Mouse (Mus musculus) lung, postnatal 0 days (tissue): Measurements from ENCODE around the gene Chml. TPM values are rescaled to one million over a fixed set of nuclear protein-coding genes. Genes with fewer than 3 reads are reported as not detected.

Experiments
- ATAC-seq: fragments of 200-750 bp; cut with Nextera tagmentation; 2 replicates; pipeline ENCODE4 v1.8.0; 2017; ENCODE audit warnings: moderate library complexity
- DNase-seq: peaks from one replicate; pipeline ENCODE4 v3.0.0-alpha.2; 2016; ENCODE audit warnings: low spot score
- H3K27ac ChIP-seq: fragments of 300-500 bp; sonication (generic); 2 replicates; pipeline ENCODE4 v1.5.1; 2014; ENCODE audit warnings: antibody characterized with exemption, mild to moderate bottlenecking, low read length, mixed read lengths
- H3K27me3 ChIP-seq: fragments of 300-500 bp; sonication (generic); replicated peaks from 2 replicates; pipeline ENCODE4 v1.6.1; 2014; ENCODE audit warnings: low read length, mixed read lengths; ENCODE audit not compliant: insufficient read depth
- H3K36me3 ChIP-seq: fragments of 300-500 bp; sonication (generic); 2 replicates; pipeline ENCODE4 v1.6.1; 2014; ENCODE audit warnings: low read length, mixed read lengths; ENCODE audit not compliant: insufficient read depth
- H3K4me1 ChIP-seq: fragments of 300-500 bp; sonication (generic); 2 replicates; pipeline ENCODE4 v1.6.1; 2014; ENCODE audit warnings: antibody characterized with exemption, low read depth, low read length, mixed read lengths; ENCODE audit not compliant: insufficient read depth
- H3K4me2 ChIP-seq: fragments of 300-500 bp; sonication (generic); replicated peaks from 2 replicates; pipeline ENCODE4 v1.6.1; 2014; ENCODE audit warnings: low read depth, mild to moderate bottlenecking, low read length, moderate library complexity, mixed read lengths
- H3K4me3 ChIP-seq: fragments of 300-500 bp; sonication (generic); 2 replicates; pipeline ENCODE4 v1.5.1; 2014; ENCODE audit warnings: low read depth, low read length
- H3K9ac ChIP-seq: fragments of 300-500 bp; sonication (generic); replicated peaks from 2 replicates; pipeline ENCODE4 v1.6.1; 2014; ENCODE audit warnings: low read depth, mild to moderate bottlenecking
- H3K9me3 ChIP-seq: fragments of 300-500 bp; sonication (generic); 2 replicates; pipeline ENCODE4 v1.6.1; 2016; ENCODE audit warnings: low read length, mixed read lengths
- CTCF ChIP-seq: IDR thresholded peaks from 2 replicates; pipeline ENCODE4 v1.5.1; 2016; ENCODE audit warnings: antibody characterized with exemption, mild to moderate bottlenecking
- EP300 ChIP-seq: IDR thresholded peaks from 2 replicates; pipeline ENCODE4 v1.6.1; 2016; ENCODE audit warnings: antibody characterized with exemption, mild to moderate bottlenecking, control low read depth
- WGBS: fragments of 180-500 bp; shearing (Covaris S2); extraction: QIAGEN DNeasy Blood & Tissue Kit; methylation state at CpG from one replicate; pipeline ENCODE4 v1.1.7; 2014; 5-methylcytosine and 5-hydroxymethylcytosine counted together
- polyA plus RNA-seq: library from polyadenylated mRNA; unstranded; fragments of >200 nt; fragmentation: Nextera tagmentation; extraction: Ambion mirVana; gene quantifications from 2 replicates; pipeline ENCODE4 v1.2.1, GENCODE M21; 2015

The Chml gene
- polyA plus RNA-seq, 1 experiment from 2014 or later, result 1.2 TPM

GRCm38 (mm10) chr1:175670042-175670441 lies 22.7 kb downstream of the Chml start:
- Histone ChIP-seq H3K27ac (no peak overlapping the region), H3K4me3 (no peak overlapping the region), H3K36me3 (no peaks in the 10 kb centered on the region), H3K9ac (no peak overlapping the region), H3K4me2 (no peak overlapping the region), H3K4me1 (no peaks in the 10 kb centered on the region), H3K27me3 (no peaks in the 10 kb centered on the region), H3K9me3 (no peaks in the 10 kb centered on the region)
- 83% methylated on average over 7 of the region's 7 CpGs for WGBS
- no peak for ATAC-seq
- DNase-seq, result no peak
- no peak for TF ChIP-seq CTCF
- no peak for TF ChIP-seq EP300

GRCm38 (mm10) chr1:175669456-175669855 lies 23.2 kb downstream of the Chml start:
- no peak overlapping the region for H3K4me2 ChIP-seq
- no peak overlapping the region for H3K9ac ChIP-seq
- no peaks in the 10 kb centered on the region for H3K27me3 ChIP-seq
- no peak for DNase-seq
- 87% methylated on average over 3 of the region's 3 CpGs for WGBS
- TF ChIP-seq CTCF, result no peak
- TF ChIP-seq EP300, result no peak
- H3K27ac ChIP-seq, result no peak overlapping the region
- no peaks in the 10 kb centered on the region for H3K4me1 ChIP-seq
- no peaks in the 10 kb centered on the region for H3K36me3 ChIP-seq
- H3K4me3 ChIP-seq, result no peak overlapping the region
- no peak for ATAC-seq
- H3K9me3 ChIP-seq, result no peaks in the 10 kb centered on the region

- Histone ChIP-seq H3K4me3 (no peak overlapping the region), H3K4me1 (no peaks in the 10 kb centered on the region), H3K4me2 (no peak overlapping the region), H3K36me3 (no peaks in the 10 kb centered on the region), H3K9ac (no peak overlapping the region), H3K9me3 (no peaks in the 10 kb centered on the region), H3K27me3 (no peaks in the 10 kb centered on the region), H3K27ac (no peak overlapping the region)
- ATAC-seq (no peak; the same call in 1 of the 2 replicates), DNase-seq (peak; percentile 46)
- TF ChIP-seq EP300, result no peak
- TF ChIP-seq CTCF, result peak; percentile 74
- WGBS, result 66% methylated on average over 5 of the region's 5 CpGs
Measured at GRCm38 (mm10) chr1:175668666-175669405, 23.9 kb downstream of the Chml start.

DNA sequence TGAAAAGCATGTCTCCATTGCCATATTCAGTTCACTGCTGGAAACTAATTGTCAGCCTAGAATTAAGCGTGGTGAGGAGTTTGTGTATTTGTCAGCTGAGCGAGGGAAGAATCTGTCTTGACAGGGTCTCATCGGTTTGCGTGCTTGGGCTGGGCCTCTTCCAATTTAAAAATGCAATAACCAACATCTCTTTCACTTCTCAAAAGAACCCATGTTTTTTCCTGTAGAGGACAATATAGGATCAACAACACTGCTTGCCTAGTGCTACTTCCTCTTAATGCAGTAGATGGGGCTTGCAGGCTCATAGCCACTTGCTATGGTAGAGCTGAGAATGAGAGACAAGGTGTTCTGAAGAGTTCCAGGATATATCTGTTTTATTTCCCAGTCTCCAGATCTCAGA lies 32.8 kb downstream of the Chml start:
- Histone ChIP-seq H3K27ac (no peak overlapping the region), H3K4me2 (no peak overlapping the region), H3K9me3 (no peaks in the 10 kb centered on the region), H3K9ac (no peak overlapping the region), H3K4me1 (no peaks in the 10 kb centered on the region), H3K4me3 (no peak overlapping the region), H3K27me3 (no peaks in the 10 kb centered on the region), H3K36me3 (no peaks in the 10 kb centered on the region)
- ATAC-seq (no peak), DNase-seq (no peak)
- TF ChIP-seq EP300, result no peak
- TF ChIP-seq CTCF, result no peak
- 86% methylated on average over 4 of the region's 4 CpGs for WGBS

DNA sequence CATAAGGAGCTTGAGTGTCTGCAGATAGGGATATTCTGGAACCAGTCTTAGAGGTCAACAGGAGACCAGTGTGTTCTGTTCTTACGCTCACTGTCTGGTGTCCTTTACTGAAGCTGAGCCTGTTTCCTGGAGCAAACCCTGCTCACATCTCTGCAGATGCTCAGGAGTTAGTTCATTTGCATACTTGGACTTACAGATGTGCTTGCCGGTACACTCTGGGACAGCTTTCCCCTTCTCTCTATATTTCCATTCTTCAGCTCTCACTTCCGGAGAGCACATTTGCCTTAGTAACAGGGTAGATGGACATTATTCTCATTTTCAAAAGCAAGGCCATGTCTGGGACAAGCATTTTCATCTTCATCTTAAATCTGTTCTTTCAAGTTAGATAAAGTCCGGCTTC lies 44.1 kb downstream of the Chml start:
- no peaks in the 10 kb centered on the region for H3K36me3 ChIP-seq
- TF ChIP-seq EP300, result no peak
- no peak for TF ChIP-seq CTCF
- H3K4me1 ChIP-seq, result no peaks in the 10 kb centered on the region
- no peak overlapping the region for H3K27ac ChIP-seq
- no peaks in the 10 kb centered on the region for H3K9me3 ChIP-seq
- H3K4me2 ChIP-seq, result no peak overlapping the region
- DNase-seq (no peak), ATAC-seq (no peak)
- no peak overlapping the region for H3K9ac ChIP-seq
- no peak overlapping the region for H3K4me3 ChIP-seq
- H3K27me3 ChIP-seq, result no peaks in the 10 kb centered on the region
- WGBS, result 92% methylated on average over 4 of the region's 4 CpGs

DNA sequence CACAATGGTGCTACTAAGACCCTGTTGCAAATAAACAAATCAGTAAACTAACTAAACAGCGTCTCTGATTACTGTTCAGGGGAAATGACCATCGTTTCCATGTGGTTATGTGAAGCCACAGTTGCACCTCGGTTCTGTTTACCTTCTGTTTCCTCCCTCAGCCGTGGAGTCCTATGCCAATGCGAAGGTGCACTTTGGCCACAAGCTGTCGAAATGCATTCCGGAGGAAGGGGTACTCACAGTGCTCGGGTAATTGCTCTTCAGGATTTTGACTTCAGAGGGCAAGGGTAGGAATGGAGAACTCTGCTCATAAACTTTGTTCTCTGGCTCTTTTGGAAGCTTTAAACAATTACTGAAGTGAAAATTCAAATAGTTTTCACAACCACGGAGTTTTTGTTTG lies 45.7 kb downstream of the Chml start:
- DNase-seq, result no peak
- ATAC-seq, result no peak

More for the DNA sequence above, 45.7 kb downstream of the Chml start:
- WGBS, result 32% methylated on average over 9 of the region's 9 CpGs
- H3K27ac ChIP-seq, result no peak overlapping the region
- no peaks in the 10 kb centered on the region for H3K36me3 ChIP-seq
- TF ChIP-seq CTCF, result no peak
- no peak for TF ChIP-seq EP300
- H3K4me3 ChIP-seq, result no peak overlapping the region
- no peaks in the 10 kb centered on the region for H3K27me3 ChIP-seq
- H3K9me3 ChIP-seq, result no peaks in the 10 kb centered on the region
- no peak overlapping the region for H3K4me2 ChIP-seq
- no peak overlapping the region for H3K9ac ChIP-seq
- no peaks in the 10 kb centered on the region for H3K4me1 ChIP-seq
